Mouse (Mus musculus) spleen, adult 12 weeks (tissue): Measurements from ENCODE around the gene Rab1a.
"Not testable (repeated sequence)": the region's sequence is repeated elsewhere in the genome, so short reads cannot be mapped to it uniquely, and the experiment has no call there.

ENCODE experiments used
- DNase-seq: peaks from one replicate; pipeline ENCODE4 v3.0.0; 2022; ENCODE audit warnings: low spot score

The Rab1a gene

DNA sequence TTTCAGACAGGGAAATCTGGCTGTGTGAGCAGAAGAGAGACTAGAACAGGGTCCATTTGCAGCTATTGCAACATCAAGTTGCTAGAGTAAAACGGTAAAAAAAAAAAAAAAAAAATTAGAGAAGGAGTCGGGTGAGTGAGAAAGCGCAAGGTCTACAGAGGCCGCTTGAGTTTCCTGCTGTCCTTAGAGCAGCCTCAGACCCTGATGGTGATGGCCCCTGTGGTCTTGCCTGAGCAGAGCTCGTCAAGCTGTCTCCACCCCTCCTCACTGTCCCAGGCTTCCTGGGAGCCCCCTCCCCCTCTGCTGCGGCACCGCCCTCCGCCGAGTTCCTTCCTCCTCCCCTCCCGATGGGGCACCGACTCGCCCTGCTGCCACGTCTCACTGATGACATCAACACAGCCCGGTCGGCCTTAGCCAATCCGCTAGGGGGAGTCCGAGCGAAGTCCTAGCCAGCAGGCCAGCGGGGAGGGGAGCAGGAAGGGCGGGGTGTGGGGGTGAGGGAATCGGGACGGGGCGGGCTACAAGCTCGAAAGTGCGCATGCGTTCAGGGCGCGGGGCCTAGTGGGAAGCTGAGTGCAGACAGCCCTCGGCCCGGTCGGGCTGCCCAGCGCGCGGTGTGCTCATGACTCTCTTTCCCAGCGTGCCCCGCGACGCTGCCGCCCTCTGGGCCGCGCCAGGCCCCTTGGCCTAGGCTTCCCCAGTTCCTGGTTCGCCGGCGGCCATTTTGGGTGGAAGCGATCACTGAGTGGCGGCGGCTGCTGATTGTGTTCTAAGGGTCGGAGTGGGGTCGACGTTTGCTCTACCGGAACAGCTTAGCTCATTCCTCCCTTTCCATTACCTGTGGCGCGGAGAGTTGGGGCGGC is at the start of gene Rab1a:
Gene Rab1a, plus strand, starts transcription at position 720 of the 863 bp plus-strand sequence.
- peak; percentile 99 for DNase-seq

DNA sequence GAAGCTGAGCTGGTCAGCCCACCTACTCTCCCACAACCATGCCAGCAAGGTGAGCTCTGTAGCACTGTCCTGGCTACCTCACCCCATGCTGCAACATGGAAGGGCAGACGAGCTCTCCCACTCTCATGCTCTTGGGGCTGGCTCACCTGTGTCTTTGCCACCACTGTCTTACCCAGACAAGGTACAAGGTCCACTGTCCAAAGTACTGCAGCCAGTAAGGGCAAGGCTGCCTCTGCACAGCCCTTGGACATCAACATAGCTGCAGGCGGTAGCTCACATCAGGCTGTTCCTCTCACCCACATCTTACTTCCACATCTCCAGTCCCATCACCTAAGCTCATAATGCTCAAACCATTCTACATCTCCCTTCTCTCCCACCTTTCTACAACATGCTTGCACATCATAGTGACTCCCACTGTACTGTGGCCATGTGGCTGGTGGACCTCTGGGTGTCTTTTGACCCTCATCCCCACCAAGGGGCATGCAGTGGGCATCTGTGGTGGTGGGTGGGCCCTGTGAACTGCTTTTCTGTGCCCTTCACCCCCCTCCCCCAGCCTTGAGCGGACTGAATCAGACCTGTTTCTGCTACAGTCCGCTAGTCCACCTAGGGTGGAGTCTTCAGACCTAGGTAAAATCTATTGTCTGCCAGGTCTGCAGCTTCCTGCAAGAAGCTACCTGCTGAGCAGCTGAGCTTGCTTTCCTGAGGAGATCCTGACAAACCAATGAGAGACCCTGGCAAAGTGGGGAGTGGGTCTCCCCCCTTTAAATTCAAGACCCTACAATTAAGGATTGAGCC is 48.9 kb upstream of the Rab1a start:
- DNase-seq, result no peak

DNA sequence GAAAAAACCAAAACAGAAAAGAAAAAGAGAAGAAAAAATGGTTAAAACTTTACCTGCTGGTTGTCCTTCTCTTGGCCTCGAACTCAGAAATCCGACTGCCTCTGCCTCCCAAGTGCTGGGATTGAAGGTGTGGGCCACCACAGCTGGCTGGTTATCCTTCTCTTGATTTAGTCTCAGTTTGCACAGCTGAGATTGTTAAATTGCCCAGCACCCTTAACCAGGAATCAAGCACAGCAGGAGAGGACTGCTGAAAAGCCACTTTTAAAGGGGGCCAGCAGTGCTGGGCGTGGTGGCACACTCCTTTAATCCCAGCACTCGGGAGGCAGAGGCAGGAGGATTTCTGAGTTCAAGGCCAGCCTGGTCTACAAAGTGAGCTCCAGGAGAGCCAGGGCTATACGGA is 47.7 kb upstream of the Rab1a start:
- not testable (repeated sequence) for DNase-seq

DNA sequence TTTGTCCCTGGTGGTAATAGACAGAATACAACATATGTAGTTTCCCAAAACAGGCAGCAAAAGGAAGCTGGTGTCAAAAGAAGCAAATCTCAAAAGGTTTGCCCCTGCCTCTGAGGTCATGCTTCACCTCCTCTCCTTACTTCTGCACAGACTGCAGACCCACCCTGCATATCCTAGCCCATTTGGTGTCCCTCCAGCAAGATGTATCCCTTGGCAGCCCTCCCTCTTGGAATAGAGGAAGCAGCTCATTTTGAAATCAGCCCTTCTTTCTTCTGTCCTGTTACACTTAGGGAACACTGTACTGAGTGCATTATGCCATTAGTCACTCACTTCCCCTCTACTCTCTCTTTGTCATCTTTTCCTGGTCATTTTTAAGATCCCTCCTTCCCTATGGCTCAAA is 42.4 kb upstream of the Rab1a start:
- DNase-seq, result no peak

DNA sequence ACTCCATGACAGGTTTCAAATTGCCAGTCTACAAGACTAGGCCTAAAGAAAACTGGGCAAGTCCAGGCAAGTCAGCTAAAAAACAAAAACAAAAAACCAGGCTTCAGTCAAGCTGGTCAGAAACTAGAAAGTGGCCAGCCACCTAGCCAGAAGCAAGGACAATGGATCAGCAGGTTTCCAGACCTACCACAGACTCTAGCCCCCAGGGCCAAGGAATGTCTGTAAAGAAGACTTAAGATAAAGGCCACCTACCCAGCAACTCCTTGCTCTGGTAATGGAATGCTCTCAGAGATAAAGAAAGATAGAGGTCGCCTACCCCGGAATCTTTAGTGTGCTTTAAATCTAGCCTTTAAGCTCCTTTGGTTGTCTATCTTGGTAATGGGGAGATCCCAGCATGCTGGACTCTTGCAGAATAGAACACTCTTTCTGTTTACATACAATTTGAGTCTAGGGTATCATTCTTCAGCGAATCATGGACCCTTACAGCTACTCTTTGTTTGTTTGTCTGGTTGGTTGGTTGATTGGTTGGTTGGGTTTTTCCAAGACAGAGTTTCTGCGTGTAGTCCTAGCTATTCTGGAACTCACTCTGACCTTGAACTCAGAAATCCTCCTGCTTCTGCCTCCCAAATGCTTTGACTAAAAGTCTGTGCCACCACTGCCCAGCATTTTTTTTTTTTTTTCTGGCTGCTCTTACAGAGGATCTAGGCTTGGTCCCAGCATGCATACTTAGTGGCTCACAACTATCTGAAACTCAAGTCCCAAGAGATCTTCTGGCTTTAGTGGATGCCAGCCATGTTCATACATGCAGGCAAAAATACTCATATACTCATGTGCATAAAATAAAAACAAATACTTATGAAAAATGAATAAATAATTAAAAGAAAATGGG is 36.0 kb upstream of the Rab1a start:
- DNase-seq, result no peak

DNA sequence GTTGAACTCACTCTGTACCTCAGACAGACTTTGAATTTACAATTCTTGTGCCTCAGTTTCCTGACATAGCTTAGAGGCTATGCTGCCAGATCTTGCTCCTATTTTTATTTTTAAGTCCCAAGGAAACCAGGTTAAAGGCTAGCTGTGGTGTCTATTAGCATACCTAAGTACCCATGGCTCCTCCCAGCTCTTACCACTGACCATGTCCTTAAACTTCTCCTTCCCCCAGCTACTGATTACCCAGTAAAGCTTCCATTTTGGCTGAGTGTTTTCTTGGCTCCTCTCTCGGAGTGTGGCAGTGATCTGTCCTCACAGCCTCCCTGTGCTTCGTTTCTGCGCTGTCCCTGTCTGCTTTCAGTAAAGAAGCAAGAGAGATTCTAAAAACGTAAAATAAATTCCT is 35.2 kb upstream of the Rab1a start:
- no peak for DNase-seq

DNA sequence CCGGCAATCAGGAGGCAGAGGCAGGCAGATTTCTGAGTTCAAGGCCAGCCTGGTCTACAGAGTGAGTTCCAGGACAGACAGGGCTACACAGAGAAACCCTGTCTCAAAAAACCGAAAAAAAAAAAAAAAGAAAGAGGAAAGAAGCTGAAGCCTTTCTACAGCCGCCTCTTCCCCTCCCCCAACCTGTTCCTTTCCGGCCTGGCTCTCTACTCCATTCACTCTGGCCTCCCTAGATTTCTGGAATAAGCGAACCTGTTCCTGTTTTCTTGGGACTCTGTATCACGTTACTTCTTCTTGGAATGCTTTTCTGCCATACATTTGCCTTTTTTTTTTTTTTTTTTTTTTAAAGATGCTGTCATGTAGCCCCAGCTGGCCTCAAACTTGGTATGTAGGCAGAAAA is 34.8 kb upstream of the Rab1a start:
- DNase-seq, result not testable (repeated sequence)

DNA sequence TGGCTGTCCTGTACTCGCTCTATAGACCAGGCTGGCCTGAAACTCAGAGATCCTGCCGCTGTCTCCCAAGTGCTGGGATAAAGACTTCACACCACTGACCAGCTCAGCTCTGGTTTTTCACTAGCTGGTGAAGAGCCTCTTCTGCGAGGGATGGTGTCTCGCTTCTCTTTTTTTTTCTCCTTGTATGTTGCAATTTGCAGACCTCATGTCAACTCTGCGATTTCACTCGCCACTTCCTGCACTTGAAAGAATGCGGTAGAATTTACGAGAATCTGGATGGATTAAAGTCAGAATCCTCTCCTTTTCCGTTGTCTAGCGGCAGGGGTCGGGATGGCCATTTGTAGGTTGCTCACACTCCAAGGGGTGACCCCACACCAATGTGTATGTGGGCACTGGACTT is 32.3 kb upstream of the Rab1a start:
- no peak for DNase-seq

DNA sequence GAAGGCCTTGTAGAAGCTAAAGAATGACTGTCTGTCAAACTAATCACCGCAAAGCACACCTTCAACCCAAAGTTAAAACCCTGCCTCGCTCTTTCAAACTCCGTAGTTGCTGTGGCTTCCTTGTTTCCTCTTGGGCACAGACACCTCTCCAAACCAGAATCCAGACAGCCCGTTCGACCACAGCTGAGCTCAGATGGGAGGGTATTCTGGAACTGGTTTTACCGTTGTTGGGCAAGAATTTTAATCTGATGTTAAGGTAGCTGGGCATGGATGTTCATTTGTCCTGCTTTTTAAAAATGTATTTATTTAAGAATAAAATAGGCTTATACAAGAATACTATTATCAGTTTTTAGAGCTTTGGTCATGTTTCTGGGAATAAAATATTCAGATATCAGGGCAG is 14.0 kb upstream of the Rab1a start:
- no peak for DNase-seq

DNA sequence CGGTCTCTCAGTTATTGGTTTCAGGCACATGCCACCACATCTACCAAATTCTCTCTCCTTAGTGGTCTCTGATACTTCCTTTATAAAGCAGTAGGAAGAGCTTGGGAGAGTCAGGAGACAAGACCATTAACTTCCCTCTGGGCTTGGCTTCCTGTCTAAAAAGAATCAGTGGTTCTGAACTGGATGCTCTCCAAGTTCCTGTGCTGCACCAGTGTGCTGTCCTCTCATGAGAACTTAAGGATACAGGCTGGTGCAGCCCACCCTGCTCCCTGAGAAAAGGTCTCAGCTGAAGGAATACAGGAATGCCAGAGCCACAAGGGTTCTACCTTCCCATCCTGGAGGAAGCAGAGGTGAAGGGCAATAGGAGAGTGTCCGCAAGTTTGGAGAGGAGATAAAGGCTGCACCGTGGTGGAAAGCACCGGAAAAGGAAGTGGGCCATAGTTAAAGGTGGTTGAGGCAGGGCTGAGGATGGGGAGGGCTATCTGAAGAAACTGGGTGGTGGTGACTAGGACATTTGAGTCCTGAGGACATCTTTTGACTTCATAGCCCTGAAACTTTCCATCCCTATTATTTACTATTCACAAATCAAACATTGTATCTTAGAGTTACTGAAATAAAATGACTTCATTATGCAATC is 8.0 kb upstream of the Rab1a start:
- DNase-seq, result no peak

DNA sequence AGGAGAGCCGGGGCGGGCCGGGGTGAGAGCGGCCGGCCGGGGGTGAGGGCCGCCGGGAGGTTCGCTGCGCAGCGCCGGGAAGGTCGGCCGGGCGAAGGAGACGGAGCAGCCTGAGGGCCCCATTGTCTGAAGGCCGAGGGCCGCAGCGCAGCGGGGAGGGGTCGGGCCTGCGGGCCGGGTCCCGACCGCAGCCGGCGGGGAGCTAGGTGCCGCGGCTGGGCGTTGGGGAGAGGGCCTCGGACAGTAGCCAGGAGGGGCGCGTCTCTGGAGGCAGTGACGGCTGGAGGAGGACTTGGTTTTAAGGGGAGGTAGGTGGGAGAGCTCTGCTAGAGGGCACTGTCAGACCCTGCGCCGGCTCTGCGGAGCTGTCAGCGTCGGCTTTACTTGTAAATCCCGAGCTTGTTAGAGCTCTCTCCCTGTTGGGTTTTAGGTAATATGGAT is 449 bp downstream of the Rab1a start:
- no peak for DNase-seq

DNA sequence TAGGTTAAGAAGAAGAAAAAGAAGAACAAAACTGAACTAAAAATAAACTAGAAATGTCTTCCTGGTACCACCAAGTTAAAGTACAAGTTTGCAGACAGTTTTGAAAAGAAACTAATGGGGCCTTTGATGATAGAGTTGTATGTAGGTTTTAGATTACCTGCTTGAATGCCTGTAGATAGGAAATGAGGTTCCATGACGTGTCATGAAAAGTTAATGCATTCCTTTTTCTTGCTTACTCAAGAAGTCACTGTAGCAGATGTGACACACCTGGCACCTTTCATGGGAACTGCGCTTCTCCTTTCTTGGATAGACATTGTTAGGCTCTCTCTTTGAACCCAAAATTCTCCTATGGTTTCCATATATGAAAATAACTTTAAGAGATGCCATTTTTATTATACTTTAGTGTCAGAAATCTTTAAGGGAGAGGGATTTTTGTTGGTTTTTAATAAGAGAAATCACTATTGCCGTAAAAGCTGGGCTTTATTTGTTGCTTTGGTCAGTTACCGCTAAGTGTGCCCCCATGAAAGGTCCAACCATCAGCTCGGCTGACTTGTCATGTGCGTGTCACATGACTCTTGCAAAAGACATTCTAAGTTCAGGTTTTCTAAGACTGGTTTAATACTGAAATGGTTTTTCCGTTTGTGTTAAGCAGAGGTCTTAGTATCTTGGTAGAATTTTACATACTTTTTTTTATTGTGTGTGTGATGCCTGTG is 1.2 kb downstream of the Rab1a start:
- peak; percentile 2 for DNase-seq

DNA sequence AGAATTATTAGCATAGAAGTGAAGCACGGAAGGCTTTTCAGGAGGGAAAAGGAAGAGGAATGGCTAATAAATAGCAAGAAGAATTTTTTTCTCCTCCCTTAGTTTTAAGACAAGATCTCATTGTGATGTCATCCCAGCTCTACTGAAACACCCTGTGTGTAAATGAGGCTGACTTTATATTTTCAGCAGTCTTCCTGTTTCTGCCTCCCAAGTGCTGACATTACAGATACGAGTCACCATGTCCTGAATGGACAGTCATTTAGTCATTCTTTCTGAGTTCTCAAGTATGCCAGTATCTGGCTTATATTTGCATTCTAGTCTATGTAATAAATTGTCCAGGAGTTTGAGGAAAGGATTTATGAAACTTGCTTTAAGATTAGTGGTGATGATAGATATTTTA is 3.1 kb downstream of the Rab1a start:
- no peak for DNase-seq

DNA sequence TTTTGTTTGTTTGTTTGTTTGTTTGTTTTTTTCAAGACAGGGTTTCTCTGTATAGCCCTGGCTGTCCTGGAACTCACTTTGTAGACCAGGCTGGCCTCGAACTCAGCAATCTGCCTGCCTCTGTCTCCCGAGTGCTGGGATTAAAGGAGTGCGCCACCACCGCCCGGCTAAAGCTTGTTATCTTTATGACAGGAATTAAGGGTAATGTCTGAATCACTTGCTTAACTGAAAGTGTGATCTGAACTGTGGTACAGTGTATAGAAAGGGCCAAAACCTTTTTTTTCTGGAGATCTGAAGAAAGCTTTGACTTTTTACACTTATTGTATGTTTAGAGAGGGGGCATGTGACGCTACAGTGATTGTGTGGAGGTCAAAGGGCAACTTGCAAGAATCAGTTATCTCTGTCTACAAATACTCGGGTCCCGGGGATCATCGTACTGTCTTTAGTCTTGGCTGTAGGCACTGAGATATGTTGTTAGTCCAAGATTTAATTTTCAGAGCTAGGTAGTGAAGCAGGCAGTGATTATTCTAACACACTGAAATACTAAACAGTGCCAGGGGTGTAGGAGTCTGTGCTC is 3.7 kb downstream of the Rab1a start:
- DNase-seq, result no peak

DNA sequence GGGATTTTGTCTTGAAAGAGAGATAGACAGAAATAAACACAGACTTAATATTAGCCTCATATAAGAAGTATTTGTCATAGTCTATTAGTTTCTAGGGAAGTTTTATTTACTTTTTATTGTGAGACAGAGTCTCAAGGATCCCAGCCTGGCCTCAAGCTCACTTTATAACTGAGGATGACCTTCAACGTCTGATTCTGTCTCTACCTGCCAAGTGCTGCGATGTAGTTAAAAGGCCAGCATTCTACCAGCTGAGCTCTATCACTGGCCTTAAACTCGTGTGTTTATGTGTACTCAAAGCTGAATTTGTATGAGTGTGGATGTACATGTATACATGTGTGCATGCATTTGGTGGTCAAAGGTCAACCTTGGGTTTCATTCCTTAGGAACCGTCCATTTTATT is 4.3 kb downstream of the Rab1a start:
- DNase-seq, result no peak

DNA sequence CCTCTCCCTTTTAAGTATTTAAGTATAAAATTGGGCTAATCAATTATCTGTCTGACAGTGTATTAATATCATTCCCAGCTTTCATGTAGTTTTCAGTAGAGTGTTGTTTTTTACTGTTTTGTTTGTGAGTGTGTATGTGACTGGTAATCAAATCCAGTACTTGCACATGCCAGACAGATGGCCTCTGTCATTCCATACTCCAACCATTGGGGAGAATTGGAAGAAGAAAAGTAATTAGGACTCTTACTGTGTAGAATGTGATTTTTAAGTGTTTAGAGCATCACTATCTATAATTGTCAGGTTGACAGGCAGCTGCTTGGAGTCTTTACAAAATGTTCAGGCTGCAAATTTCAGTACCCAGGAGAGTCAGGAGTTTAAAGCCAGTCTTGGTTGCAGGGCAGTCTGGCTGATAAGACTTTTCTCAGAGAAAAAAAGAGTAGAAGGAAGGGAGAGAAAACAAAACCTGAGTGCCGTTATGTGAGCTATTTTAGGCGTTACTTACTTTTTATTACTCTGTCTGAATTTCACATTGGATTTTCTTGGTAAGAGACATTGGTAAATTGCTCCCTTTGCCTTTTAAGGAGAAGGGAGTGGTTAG is 5.5 kb downstream of the Rab1a start:
- DNase-seq, result no peak

DNA sequence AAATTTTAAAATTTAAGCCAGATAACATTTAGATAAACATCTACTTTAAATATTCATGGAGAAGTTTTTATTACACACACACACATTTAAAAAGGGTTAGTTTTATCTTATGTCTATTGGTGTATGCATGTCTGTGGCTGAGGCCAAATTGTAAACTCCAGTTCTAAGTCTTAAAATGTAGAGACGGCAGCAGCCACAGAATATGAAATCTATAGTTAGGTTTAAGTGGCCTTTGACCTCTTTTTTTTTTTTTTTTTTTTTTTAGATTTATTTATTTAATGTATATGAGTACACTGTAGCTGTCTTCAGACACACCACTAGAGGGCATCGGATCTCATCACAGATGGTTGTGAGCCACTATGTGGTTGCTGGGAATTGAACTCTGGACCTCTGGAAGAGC is 6.4 kb downstream of the Rab1a start:
- DNase-seq, result no peak

DNA sequence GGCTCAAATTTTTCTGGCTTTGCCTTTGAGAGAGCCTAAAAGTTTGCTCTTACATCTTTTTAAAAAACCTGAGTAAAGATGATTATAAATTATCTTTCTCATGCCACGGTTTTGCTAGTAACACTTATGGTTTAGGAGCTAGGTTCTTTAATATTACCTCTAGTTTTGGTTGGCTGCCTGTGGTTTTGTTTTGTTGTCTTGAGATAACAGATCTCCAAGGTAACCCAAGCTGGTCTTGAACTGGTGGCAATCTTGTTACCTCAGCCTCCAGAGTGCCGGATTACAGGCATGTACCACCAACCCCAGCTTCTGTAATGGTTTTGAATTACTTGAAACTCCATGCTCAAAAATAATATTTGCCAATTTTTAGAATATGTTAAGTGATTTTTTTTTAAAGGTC is 10.6 kb downstream of the Rab1a start:
- no peak for DNase-seq

DNA sequence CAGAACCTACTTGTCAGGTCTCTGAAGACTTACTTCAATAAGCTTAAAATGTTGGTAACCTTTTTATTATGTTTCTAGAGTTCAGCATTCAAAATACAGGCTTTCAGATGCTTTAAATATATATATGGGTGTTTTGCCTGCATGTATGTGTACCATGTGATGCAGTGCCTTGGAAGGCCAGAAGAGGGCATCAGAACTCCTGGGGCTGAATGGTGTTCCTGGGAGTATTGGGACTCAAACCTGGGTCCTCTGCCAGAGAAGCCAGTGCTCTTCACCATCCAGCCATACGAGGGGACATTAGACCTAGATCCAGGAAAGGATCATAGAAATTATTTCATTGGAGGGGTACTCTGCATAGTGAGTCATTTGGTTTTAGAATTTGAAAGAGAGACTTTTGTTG is 13.5 kb downstream of the Rab1a start:
- DNase-seq, result peak; percentile 22

DNA sequence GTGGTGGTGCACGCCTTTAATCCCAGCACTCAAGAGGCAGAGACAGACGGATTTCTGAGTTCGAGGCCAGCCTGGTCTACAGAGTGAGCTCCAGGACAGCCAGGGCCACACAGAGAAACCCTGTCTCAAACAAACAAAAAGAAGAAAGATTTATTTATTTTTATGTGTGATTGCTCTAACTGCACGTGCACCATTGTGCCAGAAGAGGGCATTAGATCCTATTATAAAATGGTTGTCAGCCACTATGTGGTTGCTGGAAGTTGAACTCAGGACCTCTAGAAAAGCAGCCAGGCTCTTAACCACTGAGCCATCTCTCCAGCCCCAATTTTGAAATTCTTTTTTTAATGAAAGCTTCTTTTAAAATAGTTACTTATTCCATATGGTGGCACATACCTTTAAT is 15.2 kb downstream of the Rab1a start:
- no peak for DNase-seq
